Mouse (Mus musculus): ENCODE data around the gene Tmem163. TPM values are rescaled to one million over a fixed set of nuclear protein-coding genes. Genes with fewer than 3 reads are reported as not detected.

Gene Tmem163
- polyA plus RNA-seq, 1 experiment: 0.06 TPM

- H3K36me3 ChIP-seq (ENCODE audit: control insufficient read depth, insufficient read depth): no peaks in the 10 kb centered on the region
- no peak overlapping the region for H3ac ChIP-seq (ENCODE audit: control insufficient read depth, insufficient read length, low read depth)
- no peaks in the 10 kb centered on the region for H3K79me2 ChIP-seq (ENCODE audit: control insufficient read depth, insufficient read depth)
- H3K4me3 ChIP-seq (ENCODE audit: insufficient read depth, poor library complexity, severe bottlenecking): no peak overlapping the region
- no peaks in the 10 kb centered on the region for H3K79me3 ChIP-seq (ENCODE audit: low read depth)
- H3K27me3 ChIP-seq (ENCODE audit: control insufficient read depth, insufficient read depth, insufficient read length): peaks cover 4% of the 10 kb centered on the region
- TF ChIP-seq CTCF (IDR thresholded peaks at IDR 0.05; ENCODE audit: control insufficient read depth, insufficient read depth, insufficient read length) (no peak), USF1 (IDR thresholded peaks at IDR 0.05; ENCODE audit: low read depth) (no peak), MYOD1 (IDR thresholded peaks at IDR 0.05; ENCODE audit: control insufficient read depth, insufficient read length, low read depth) (no peak), MAX (IDR thresholded peaks at IDR 0.05) (no peak), FOSL1 (IDR thresholded peaks at IDR 0.05; ENCODE audit: insufficient read depth, low read length, poor library complexity, severe bottlenecking) (no peak), CEBPB (IDR thresholded peaks at IDR 0.05; ENCODE audit: low read depth) (no peak), MYOG (IDR thresholded peaks at IDR 0.05; ENCODE audit: control insufficient read depth, extremely low read depth, insufficient read length) (no peak)
Measured at GRCm38 (mm10) chr1:127542756-127543155, 136.6 kb downstream of the Tmem163 start.

GRCm38 (mm10) chr1:127541931-127542330 is 137.4 kb downstream of the Tmem163 start:
- peaks cover 10% of the 10 kb centered on the region for H3K27me3 ChIP-seq (ENCODE audit: control insufficient read depth, insufficient read depth, insufficient read length)
- TF ChIP-seq MYOG (IDR thresholded peaks at IDR 0.05; ENCODE audit: control insufficient read depth, extremely low read depth, insufficient read length) (no peak), MYOD1 (IDR thresholded peaks at IDR 0.05; ENCODE audit: control insufficient read depth, insufficient read length, low read depth) (no peak)
- no peaks in the 10 kb centered on the region for H3K79me2 ChIP-seq (ENCODE audit: control insufficient read depth, insufficient read depth)
- no peak overlapping the region for H3ac ChIP-seq (ENCODE audit: control insufficient read depth, insufficient read length, low read depth)
- H3K4me3 ChIP-seq (ENCODE audit: insufficient read depth, poor library complexity, severe bottlenecking): no peak overlapping the region
- H3K36me3 ChIP-seq (ENCODE audit: control insufficient read depth, insufficient read depth): no peaks in the 10 kb centered on the region
- H3K79me3 ChIP-seq (ENCODE audit: low read depth): no peaks in the 10 kb centered on the region

GRCm38 (mm10) chr1:127541522-127541921 is 137.8 kb downstream of the Tmem163 start:
- Histone ChIP-seq H3K79me3 (ENCODE audit: low read depth) (no peaks in the 10 kb centered on the region), H3ac (ENCODE audit: control insufficient read depth, insufficient read length, low read depth) (no peak overlapping the region), H3K36me3 (ENCODE audit: control insufficient read depth, insufficient read depth) (no peaks in the 10 kb centered on the region), H3K27me3 (ENCODE audit: control insufficient read depth, insufficient read depth, insufficient read length) (peaks cover 12% of the 10 kb centered on the region), H3K4me3 (ENCODE audit: insufficient read depth, poor library complexity, severe bottlenecking) (no peak overlapping the region), H3K79me2 (ENCODE audit: control insufficient read depth, insufficient read depth) (no peaks in the 10 kb centered on the region)
- TF ChIP-seq USF1 (IDR thresholded peaks at IDR 0.05; ENCODE audit: low read depth): no peak
- TF ChIP-seq MYOG (IDR thresholded peaks at IDR 0.05; ENCODE audit: control insufficient read depth, extremely low read depth, insufficient read length): no peak
- no peak for TF ChIP-seq FOSL1 (IDR thresholded peaks at IDR 0.05; ENCODE audit: insufficient read depth, low read length, poor library complexity, severe bottlenecking)
- TF ChIP-seq CEBPB (IDR thresholded peaks at IDR 0.05; ENCODE audit: low read depth): no peak
- no peak for TF ChIP-seq MAX (IDR thresholded peaks at IDR 0.05)
- TF ChIP-seq CTCF (IDR thresholded peaks at IDR 0.05; ENCODE audit: control insufficient read depth, insufficient read depth, insufficient read length): no peak
- no peak for TF ChIP-seq MYOD1 (IDR thresholded peaks at IDR 0.05; ENCODE audit: control insufficient read depth, insufficient read length, low read depth)

- Histone ChIP-seq H3K4me3 (ENCODE audit: insufficient read depth, poor library complexity, severe bottlenecking) (no peak overlapping the region), H3ac (ENCODE audit: control insufficient read depth, insufficient read length, low read depth) (no peak overlapping the region), H3K27me3 (ENCODE audit: control insufficient read depth, insufficient read depth, insufficient read length) (peaks cover 25% of the 10 kb centered on the region), H3K36me3 (ENCODE audit: control insufficient read depth, insufficient read depth) (no peaks in the 10 kb centered on the region), H3K79me2 (ENCODE audit: control insufficient read depth, insufficient read depth) (no peaks in the 10 kb centered on the region), H3K79me3 (ENCODE audit: low read depth) (no peaks in the 10 kb centered on the region)
- TF ChIP-seq CTCF (IDR thresholded peaks at IDR 0.05; ENCODE audit: control insufficient read depth, insufficient read depth, insufficient read length) (no peak), MYOG (IDR thresholded peaks at IDR 0.05; ENCODE audit: control insufficient read depth, extremely low read depth, insufficient read length) (no peak), MAX (IDR thresholded peaks at IDR 0.05) (no peak), FOSL1 (IDR thresholded peaks at IDR 0.05; ENCODE audit: insufficient read depth, low read length, poor library complexity, severe bottlenecking) (no peak), MYOD1 (IDR thresholded peaks at IDR 0.05; ENCODE audit: control insufficient read depth, insufficient read length, low read depth) (no peak), CEBPB (IDR thresholded peaks at IDR 0.05; ENCODE audit: low read depth) (no peak), USF1 (IDR thresholded peaks at IDR 0.05; ENCODE audit: low read depth) (no peak)
Measured at GRCm38 (mm10) chr1:127537204-127538038, 141.9 kb downstream of the Tmem163 start.

- Histone ChIP-seq H3K79me3 (ENCODE audit: low read depth) (no peaks in the 10 kb centered on the region), H3K79me2 (ENCODE audit: control insufficient read depth, insufficient read depth) (no peaks in the 10 kb centered on the region), H3K27me3 (ENCODE audit: control insufficient read depth, insufficient read depth, insufficient read length) (peaks cover 25% of the 10 kb centered on the region), H3K4me3 (ENCODE audit: insufficient read depth, poor library complexity, severe bottlenecking) (no peak overlapping the region), H3ac (ENCODE audit: control insufficient read depth, insufficient read length, low read depth) (no peak overlapping the region), H3K36me3 (ENCODE audit: control insufficient read depth, insufficient read depth) (no peaks in the 10 kb centered on the region)
- TF ChIP-seq FOSL1 (IDR thresholded peaks at IDR 0.05; ENCODE audit: insufficient read depth, low read length, poor library complexity, severe bottlenecking) (no peak), MAX (IDR thresholded peaks at IDR 0.05) (no peak)
Measured at GRCm38 (mm10) chr1:127536448-127536847, 142.9 kb downstream of the Tmem163 start.

- no peak for TF ChIP-seq USF1 (IDR thresholded peaks at IDR 0.05; ENCODE audit: low read depth)
- no peak for TF ChIP-seq MAX (IDR thresholded peaks at IDR 0.05)
- H3K4me3 ChIP-seq (ENCODE audit: insufficient read depth, poor library complexity, severe bottlenecking): no peak overlapping the region
- no peaks in the 10 kb centered on the region for H3K36me3 ChIP-seq (ENCODE audit: control insufficient read depth, insufficient read depth)
- no peaks in the 10 kb centered on the region for H3K79me3 ChIP-seq (ENCODE audit: low read depth)
- H3K27me3 ChIP-seq (ENCODE audit: control insufficient read depth, insufficient read depth, insufficient read length): peaks cover 15% of the 10 kb centered on the region
- no peaks in the 10 kb centered on the region for H3K79me2 ChIP-seq (ENCODE audit: control insufficient read depth, insufficient read depth)
- H3ac ChIP-seq (ENCODE audit: control insufficient read depth, insufficient read length, low read depth): no peak overlapping the region
Measured at GRCm38 (mm10) chr1:127531723-127532122, 147.6 kb downstream of the Tmem163 start.

All from C2C12 (cell line).